Mouse (Mus musculus): Measurements from ENCODE around the gene Spg20. TPM values are rescaled to one million over a fixed set of nuclear protein-coding genes. Genes with fewer than 3 reads are reported as not detected.

The Spg20 gene
- polyA plus RNA-seq, 1 experiment from 2014 or later, result 42.8 TPM

DNA sequence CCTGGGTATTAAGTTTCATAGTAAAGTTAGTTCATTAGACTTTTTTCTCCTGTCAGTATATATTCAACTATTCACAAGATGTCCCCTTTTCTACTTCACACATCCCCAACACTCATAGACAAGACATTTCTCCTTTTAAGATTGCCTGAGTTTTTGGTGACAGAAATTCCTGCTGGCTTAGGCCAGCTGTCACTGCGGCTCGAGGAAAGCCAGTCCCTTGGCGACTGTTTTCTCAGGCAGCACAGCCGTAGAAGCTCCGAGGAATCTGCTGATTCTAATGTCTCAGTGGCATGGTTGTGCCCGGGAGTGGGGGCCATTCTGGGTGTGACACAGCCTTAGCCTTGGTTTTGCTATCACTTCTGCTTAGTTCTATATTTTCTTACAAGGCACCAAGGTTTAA, 65.4 kb downstream of the Spg20 start:
- no peak for ATAC-seq (replicated peaks; ENCODE audit: low FRiP score, low TSS enrichment, low read depth)
- H3K27ac ChIP-seq (ENCODE audit: low read depth), result no peak overlapping the region
- H3K27me3 ChIP-seq (replicated peaks; ENCODE audit: control insufficient read depth, insufficient read depth, low read length), result no peaks in the 10 kb centered on the region
- no peak overlapping the region for H3K4me2 ChIP-seq (ENCODE audit: low read length)
- no peak overlapping the region for H3K9ac ChIP-seq (ENCODE audit: low read length)
- peaks cover 2% of the 10 kb centered on the region; the same call in 1 of the 2 replicates for H3K9me3 ChIP-seq (ENCODE audit: control insufficient read depth, low read length)
- no peak for DNase-seq (ENCODE audit: low spot score)
- 42% methylated on average over 6 of the region's 6 CpGs for WGBS
- H3K4me1 ChIP-seq (replicated peaks; ENCODE audit: control insufficient read depth, insufficient read depth, low read length), result no peaks in the 10 kb centered on the region
- H3K4me3 ChIP-seq (ENCODE audit: low read depth, low read length), result no peak overlapping the region
- no peaks in the 10 kb centered on the region for H3K36me3 ChIP-seq (ENCODE audit: control insufficient read depth, insufficient read depth, low read length)

GRCm38 (mm10) chr3:55181766-55182165, 69.9 kb downstream of the Spg20 start, which contains the start of gene Sohlh2:
TSS of gene Sohlh2 (plus strand) at chr3:55182028.
- peaks cover 2% of the 10 kb centered on the region; the same call in 1 of the 2 replicates for H3K9me3 ChIP-seq (ENCODE audit: control insufficient read depth, low read length)
- WGBS, result 91% methylated on average over 22 of the region's 22 CpGs
- no peaks in the 10 kb centered on the region for H3K27me3 ChIP-seq (replicated peaks; ENCODE audit: control insufficient read depth, insufficient read depth, low read length)
- no peak within 1 kb of the TSS for H3K9ac ChIP-seq (ENCODE audit: low read length)
- H3K4me2 ChIP-seq (ENCODE audit: low read length), result no peak within 1 kb of the TSS
- DNase-seq (ENCODE audit: low spot score) (no peak), ATAC-seq (replicated peaks; ENCODE audit: low FRiP score, low TSS enrichment, low read depth) (no peak)
- no peak within 1 kb of the TSS for H3K4me3 ChIP-seq (ENCODE audit: low read depth, low read length)
- H3K4me1 ChIP-seq (replicated peaks; ENCODE audit: control insufficient read depth, insufficient read depth, low read length), result no peaks in the 10 kb centered on the region
- no peak within 1 kb of the TSS for H3K27ac ChIP-seq (ENCODE audit: low read depth)
- no peaks in the 10 kb centered on the region for H3K36me3 ChIP-seq (ENCODE audit: control insufficient read depth, insufficient read depth, low read length)

Small RNA genes within 50 kb of the gene (microRNA-seq; reads per million reads assigned to microRNA genes)
- not detected for gene Gm22029

Other genes starting within 250 kb of the Spg20 start
- 0.15 and 0.20 TPM in 2 replicates for gene Sertm1, start 196.2 kb upstream of the Spg20 start, polyA plus RNA-seq (2014; fragmentation: Nextera tagmentation; extraction: Ambion mirVana)
- 1.3 and 2.3 TPM in 2 replicates for gene Ccna1, start 56.6 kb upstream of the Spg20 start, polyA plus RNA-seq (2014; fragmentation: Nextera tagmentation; extraction: Ambion mirVana)
- gene Ccdc169, start 25.2 kb downstream of the Spg20 start, polyA plus RNA-seq (2014; fragmentation: Nextera tagmentation; extraction: Ambion mirVana), result not detected in 2 replicates
- not detected in 2 replicates for gene Sohlh2, start 69.9 kb downstream of the Spg20 start, polyA plus RNA-seq (2014; fragmentation: Nextera tagmentation; extraction: Ambion mirVana)
- 14.2 and 15.5 TPM in 2 replicates for gene Dclk1, start 130.3 kb downstream of the Spg20 start, polyA plus RNA-seq (2014; fragmentation: Nextera tagmentation; extraction: Ambion mirVana)